Mouse (Mus musculus): ENCODE data around the gene Nfib.

DNA sequence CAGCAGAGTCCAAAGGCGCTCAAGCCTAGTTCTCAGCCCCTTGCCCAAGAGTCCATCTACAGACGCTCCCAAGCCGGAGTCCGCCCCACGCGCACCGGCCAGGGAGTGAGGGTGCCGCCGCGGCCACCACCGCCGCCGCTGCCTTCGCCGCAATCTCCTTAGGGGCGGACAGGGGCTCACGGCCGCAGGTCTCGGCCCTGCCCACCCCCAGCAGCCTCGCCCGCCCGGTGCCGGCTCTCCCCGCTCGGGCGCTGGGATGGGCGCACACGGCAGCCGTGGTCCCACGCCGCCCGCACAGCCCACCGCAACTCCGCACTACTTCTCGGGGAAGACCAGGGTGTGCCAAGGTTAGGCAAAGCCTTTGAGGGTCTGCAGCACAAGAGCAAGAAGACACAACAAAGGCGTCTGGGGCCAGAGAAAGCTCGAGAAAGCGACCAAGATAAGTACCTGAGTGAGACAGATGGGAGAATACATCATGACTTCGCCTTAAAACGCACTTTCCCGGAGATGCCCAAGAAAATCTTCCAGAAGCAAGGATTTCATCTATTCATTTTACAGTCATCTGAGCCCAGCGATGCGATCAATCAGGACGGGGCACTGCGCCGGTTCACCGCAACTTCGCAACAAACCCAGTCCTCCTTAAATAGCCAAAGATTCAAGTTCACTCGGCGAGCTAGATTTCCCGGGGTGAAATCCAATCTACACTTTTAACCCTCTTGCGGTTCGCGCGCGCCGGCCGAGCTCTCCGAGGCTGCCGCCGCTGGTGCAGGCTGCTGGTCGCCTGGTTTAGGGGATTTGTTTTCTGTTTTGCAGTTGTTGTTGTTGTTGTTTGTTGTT, 201.0 kb downstream of the Nfib start:
- TF ChIP-seq CTCF (IDR thresholded peaks at IDR 0.05; ENCODE audit: low read depth, low read length) (no peak), TAL1 (conservative IDR thresholded peaks at IDR 0.05; ENCODE audit: low read depth, low read length) (no peak), GATA1 (IDR thresholded peaks at IDR 0.05; ENCODE audit: borderline replicate concordance, low read length) (no peak)

All from G1E (cell line).